Mouse (Mus musculus) ovary, postnatal 36 days (tissue): ENCODE measurements around the gene Dffa.
A peak's percentile ranks its signal among the peaks of the same experiment; 100 is the strongest.
"Not testable (repeated sequence)": the region's sequence is repeated elsewhere in the genome, so short reads cannot be mapped to it uniquely, and the experiment has no call there.

Experiments
- DNase-seq: peaks from one replicate; pipeline ENCODE4 v3.0.0; 2022; ENCODE audit warnings: low spot score, mixed read lengths

The Dffa gene

DNA sequence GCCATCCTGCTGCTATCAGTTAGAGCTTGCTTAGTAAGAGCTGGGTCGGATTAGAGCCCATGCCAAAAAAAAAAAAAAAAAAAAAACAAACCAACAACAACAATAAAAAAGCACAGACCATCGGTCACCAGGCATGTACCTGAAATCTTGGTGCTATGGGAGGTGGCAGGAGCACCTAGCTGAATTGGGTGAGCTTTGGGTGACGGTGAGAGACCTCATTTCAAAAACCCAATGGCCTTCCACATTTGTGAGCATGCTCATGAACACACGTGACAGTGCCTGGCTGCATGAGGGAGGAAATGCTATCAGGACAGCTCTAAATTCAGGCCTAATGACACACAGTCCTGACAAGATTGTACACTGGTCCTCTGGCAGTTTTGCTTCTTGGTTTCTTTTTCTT, 44.1 kb downstream of the Dffa start:
- no peak for DNase-seq

DNA sequence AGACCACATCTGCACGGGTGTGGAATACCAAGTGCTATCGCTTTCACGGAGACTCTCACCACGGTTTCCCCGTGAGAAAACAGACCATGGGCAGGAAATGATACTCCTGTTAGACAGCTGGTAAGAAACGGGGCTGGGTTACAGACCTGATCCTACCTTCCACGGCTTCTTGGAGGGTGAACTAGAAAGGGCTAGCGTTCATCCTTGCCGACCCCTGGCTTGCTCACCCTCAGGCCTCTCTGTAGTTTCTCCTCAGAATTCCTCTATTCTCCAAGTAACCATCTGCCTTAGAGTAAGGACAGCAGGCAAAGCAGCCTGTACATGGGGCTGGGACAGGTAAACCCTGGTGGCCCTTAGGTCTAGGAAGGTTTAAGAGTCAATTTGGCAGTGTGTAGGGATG, 45.2 kb downstream of the Dffa start:
- no peak for DNase-seq

DNA sequence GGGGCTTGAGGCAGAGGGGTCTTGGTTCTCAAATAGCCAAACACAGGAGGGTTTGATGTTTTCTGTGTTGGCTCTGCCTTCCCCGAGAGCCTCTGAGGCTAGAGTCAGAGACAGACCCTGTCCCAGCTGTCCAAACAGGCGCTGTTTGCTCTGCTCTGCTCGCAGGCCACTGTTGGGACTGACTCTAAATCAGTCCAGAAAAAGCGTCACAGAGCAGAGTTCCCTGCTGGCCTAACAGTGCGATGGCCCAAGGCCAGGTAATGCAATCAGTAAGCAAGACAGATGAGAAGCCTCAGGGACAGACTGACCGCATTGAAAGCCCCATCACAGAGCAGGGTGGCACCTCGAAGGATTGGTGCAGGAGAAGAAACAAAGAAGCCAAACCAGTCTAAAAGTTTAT, 45.7 kb downstream of the Dffa start:
- DNase-seq, result no peak

DNA sequence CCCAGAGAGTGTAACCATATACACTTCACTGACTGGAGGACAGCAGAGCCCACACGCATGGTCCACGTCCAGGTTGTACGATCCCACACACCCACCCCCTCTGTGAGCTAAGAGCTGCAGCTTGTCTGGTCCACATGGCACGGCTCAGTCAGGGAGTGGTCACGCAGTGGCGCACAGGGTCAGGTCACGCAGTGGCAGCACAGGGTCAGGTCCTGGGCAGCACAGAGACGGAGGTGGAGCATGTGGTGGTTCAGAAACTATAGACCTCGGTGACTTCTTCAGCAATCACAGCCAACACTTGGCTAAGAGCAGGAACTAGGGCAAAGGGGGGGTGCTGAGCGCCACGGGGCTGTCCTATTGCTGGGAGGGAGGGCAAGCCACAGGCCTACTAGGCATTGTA, 46.3 kb downstream of the Dffa start:
- DNase-seq, result no peak

DNA sequence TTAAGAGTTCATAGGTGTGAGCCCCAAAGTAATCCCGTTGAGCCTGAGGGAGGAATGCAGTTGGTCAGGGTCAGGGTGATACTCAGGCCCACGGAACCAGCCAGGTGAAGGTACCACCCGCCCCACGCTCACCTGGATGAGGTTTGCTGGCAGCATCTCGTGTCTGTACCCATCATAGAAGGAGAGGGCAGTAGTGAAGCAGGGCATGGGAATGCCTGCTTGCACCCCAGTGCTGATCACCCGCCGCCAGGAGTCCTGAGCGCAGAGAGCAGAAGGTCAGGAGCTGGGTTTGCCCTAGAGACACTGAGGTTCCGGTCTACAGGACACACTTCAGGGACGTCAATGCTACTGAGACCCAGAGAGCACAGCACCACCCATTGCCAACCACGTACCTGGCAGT, 46.8 kb downstream of the Dffa start:
- no peak for DNase-seq

DNA sequence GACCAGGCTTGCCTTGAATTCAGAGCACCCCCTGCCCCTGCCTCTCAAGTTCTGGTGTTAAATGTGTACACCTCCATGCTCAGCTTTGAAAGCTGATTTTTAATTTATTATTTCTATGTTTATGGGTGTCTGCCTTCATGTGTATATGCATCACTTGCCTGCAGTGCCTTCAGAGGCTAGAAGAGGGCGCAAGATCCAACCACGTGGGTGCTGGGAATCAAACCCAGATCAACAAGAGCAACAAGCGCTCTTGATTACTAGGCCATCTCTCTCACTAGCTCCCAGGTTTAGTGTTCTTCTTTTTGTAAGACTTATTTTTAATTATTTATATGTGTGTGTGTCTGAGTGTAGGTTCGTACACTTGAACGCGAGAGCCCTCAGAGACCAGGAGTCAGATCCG, 50.9 kb downstream of the Dffa start:
- no peak for DNase-seq

DNA sequence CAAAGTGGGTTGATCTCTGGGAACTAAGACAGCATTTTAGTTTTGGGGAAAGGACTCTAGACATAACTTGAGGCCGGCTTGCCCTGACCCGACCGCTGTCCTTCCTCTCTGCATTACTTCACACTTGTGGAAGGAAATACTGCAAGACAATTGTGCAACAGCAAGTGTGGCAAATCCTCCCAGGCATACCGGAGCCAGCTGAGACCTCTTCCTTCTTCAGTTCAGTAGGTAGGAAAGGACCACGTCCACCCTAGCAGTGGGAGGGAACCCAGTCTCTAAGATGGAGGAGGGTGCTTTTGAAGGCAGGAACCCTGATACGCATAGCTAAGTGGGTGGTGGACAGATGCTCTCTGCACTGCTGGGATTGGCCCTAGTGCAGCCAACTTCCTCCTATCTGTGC, 51.8 kb downstream of the Dffa start:
- DNase-seq, result no peak

DNA sequence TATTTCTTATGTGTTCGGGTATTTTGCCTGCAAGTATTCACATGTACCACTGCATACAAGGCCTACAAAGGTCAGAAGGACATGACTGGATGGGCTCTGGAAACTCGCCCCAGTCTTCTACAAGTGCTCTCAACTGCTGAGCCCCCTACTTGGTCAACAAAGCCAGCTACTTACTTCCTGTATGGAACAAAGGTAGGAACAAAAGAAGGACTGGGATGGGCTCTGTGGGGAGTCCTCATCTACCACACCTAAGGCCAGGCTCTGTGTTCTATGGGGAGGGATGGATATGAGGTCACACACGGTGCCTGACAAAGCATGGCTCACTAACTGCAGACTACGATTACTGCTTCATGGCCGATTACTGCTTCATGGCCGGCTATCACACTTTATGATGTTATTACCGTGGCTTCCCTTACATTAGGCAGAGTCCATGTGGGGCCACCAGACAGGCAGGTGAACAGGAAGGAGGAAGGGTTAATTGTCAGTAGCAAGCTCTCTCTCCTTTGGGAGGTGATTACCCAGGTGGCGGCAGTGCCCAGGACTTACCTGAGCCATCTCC, 53.5 kb downstream of the Dffa start:
- no peak for DNase-seq

DNA sequence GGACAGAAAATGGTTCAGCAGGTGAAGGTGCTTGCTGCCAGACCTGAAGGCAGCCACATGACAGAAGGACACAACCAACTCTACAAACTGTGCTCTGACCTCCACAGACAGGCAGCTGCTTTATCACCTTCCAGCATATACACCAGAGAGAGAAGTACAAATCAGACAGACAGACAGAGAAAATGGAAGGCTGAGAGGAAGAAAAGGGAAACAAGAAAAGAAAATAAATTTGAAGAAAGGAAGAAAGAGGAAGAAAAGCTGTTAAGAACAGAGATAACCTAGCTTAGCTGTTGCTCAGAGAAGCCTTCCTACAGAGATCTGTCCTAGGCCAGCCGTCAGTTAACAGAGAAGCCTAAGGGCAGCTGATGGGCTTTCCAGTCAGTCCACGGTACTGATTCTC, 55.3 kb downstream of the Dffa start:
- DNase-seq, result no peak

DNA sequence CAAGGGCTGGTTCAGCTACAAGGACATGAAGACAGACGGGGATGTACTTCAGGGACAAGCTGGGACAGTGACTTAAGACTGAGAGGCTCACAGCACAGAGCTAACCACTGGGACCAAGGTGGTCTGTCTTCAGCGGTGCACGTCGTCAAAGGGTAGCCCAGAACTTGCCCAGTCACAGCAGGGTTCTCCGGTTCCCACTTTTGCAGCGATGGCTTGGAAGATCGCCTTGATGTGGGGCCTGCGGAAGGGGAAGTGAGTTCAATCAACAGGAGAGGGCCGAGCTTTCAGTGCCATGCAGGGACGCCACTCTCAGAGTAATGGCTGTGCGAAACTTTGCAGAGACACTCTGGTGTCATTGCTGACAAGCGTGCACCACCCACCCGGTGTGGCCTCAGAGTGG, 55.9 kb downstream of the Dffa start:
- no peak for DNase-seq

DNA sequence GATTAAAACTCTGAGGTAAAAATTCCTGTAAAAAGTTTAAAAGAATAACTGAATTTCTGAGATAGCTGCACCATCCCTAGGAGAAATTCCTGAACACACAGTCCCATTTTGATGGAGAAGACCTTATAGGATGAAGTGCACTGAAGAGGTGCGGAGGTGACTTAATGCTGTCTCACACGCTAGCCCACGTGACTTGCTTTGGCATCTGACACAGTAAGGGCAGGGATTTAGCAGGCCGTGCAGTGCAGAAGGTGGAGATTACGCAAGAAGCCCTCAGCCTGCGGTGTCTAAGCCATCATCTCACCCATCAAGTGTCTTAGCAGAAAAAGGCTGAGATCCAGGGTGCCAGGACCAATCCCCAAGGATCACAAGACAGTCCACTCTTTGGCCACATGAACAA, 57.2 kb downstream of the Dffa start:
- no peak for DNase-seq

DNA sequence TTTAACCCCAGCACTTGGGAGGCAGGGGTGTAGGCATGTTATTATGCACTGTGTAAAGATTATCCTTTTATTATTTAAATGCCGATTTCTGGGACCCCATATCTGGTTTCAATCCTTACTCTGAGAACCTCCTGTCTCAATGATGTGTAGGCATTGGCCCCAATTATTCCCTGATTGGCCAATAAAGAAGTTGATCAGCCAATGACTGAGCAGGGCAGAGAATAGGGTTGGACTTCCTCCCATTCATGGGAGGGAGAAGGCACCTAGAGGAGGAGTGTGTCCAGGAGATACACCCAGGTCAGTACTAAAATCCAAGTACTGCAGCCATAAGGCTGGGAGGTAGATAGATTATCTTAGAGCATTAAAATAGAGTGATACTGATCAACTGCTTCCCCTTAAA, 59.2 kb downstream of the Dffa start:
- no peak for DNase-seq

DNA sequence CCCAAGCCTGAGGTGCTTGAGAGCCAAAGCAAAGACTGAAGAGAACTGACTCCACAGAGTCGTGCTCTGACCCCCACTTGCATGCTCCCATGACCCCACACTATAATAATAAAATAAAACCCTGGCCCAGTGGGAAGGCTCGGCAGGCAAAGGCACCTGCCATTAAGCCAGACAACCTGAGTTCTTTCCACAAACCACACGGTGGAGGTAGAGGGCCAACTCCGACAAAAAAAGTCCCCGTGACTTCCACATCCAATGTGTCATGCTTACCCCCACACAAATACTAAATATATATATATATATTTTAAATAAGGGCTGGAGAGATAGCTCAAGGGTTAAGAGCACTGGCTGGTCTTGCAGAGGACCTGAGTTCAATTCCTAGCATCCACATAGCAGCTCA, 60.2 kb downstream of the Dffa start:
- DNase-seq, result no peak

DNA sequence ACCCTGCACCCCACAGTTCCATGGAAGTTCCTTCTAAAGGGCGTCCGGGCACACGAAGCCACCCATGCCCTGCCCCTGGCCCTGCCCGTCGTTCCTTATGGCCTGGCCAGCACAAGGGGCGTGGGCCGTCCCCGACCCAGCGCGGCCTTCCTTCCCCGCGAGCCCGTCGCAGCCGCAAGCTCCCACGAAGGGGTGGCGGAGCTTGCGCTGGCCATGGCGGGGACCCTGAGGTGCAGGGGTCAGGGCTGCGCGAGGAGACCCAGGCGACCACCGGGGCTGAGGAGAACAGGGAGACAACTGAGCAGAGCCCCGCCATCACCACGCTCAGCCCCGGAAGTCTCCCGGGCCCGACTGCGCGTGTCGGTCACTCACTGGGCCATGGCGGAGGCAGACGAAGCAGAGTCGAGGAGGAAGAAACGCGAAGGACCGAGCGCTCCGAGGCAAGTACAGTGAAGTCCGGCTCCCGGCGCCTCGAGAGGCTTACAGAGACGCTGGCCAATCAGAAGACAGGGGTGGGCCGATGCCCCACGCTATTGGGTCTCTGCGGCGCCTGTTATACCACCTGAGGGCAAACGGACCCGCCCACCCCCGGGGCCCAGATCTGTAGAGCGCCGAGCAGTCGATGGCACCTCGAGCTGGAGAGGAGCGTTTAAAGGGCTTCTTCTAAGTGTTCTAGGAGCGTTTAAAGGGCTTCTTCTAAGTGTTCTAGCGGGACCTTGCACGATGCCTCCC, 62.4 kb downstream of the Dffa start, which contains the start of gene Pgd:
Gene Pgd (minus strand): TSS at position 557 of the 732 bp plus-strand sequence.
- peak; percentile 96 for DNase-seq

DNA sequence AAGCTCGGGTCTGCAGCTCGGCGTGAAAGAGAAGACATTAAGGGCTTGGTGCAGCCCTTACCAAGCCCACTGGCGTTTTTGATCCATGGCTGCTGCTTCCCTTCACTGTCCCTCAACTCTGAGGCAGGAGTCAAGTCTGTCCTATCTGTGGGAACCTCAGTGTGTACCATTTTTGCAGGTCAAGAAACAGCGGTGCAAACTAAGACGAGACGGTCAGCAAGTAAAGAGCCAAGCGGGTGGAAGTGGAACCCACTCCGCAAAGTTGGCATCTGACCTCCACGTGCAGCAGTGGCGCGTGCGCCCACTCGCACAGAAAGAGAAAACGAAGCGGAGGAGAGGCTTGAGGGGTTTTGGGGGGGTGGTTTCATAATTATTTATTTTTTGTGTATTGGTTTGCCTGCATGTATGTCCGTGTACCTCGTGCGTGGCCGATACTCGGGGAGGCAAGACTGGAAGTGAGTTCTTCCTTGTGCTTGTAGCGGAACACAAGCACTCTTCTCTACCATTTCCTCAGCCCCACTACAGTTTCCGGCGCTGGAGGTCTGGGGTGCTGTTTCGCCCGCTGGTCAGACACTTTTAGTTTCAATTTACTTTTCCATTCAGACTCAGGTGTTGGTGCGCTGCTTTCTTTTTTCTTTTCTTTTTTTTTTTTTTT, 63.1 kb downstream of the Dffa start:
- DNase-seq, result no peak

DNA sequence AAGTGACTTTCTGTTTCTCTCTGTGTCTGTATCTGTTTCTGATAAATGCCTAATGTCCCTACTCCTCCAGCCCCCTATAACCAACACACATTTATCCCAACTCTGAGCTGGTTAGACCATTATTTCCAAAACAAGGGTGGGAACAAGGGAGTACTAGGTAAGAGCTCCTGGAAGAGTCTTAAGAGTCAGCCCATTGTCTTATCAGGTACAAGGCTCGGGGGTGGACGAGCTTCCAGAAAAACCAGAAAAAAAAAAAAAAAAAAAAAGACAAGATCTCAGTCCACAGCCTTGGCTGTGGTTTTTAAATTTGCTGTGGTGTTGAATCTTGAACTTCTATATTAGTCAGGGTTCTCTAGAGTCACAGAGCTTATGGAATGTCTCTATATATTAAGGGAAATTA, 64.1 kb downstream of the Dffa start:
- no peak for DNase-seq

DNA sequence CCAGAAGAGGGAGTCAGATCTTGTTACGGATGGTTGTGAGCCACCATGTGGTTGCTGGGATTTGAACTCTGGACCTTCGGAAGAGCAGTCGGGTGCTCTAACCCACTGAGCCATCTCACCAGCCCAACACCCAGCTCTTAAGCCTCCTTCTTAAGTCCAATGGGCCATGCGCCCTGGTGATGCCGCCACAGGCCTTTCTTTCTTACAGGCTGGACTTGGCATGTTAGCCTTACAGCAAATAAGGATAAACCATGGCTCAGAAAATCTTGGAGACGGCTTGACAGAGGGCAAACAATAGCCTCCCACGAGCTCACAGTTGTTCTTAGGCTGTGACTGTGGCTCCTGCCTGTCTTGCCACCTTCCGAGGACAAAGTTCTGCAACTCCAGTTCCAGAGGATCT, 66.0 kb downstream of the Dffa start:
- not testable (repeated sequence) for DNase-seq
